Mouse (Mus musculus) lung, embryonic 14.5 days (tissue): ENCODE results near the gene Mrtfa. TPM values are rescaled to one million over a fixed set of nuclear protein-coding genes. Genes with fewer than 3 reads are reported as not detected.
A peak's percentile ranks its signal among the peaks of the same experiment; 100 is the strongest.

Experiments used
- ATAC-seq: fragments of 200-750 bp; cut with Nextera tagmentation; 2 replicates; pipeline ENCODE4 v1.8.0; 2017; ENCODE audit warnings: mild to moderate bottlenecking, moderate TSS enrichment, moderate library complexity; ENCODE audit not compliant: insufficient read depth
- DNase-seq: peaks from one replicate; pipeline ENCODE4 v3.0.0-alpha.2; 2015
- H3K27ac ChIP-seq: fragments of 300-500 bp; sonication (generic); 2 replicates; pipeline ENCODE4 v1.5.1; 2014; ENCODE audit warnings: low read depth, mild to moderate bottlenecking, moderate library complexity
- H3K27me3 ChIP-seq: fragments of 300-500 bp; sonication (generic); 2 replicates; pipeline ENCODE4 v1.6.1; 2014; ENCODE audit warnings: low read length, control low read depth; ENCODE audit not compliant: insufficient read depth
- H3K36me3 ChIP-seq: fragments of 300-500 bp; sonication (generic); 2 replicates; pipeline ENCODE4 v1.6.1; 2014; ENCODE audit warnings: control low read depth; ENCODE audit not compliant: insufficient read depth
- H3K4me1 ChIP-seq: fragments of 300-500 bp; sonication (generic); 2 replicates; pipeline ENCODE4 v1.6.1; 2014; ENCODE audit warnings: antibody characterized with exemption, control low read depth; ENCODE audit not compliant: insufficient read depth
- H3K4me2 ChIP-seq: fragments of 300-500 bp; sonication (generic); 2 replicates; pipeline ENCODE4 v1.6.1; 2014; ENCODE audit warnings: mild to moderate bottlenecking
- H3K4me3 ChIP-seq: fragments of 300-500 bp; sonication (generic); 2 replicates; pipeline ENCODE4 v1.5.1; 2014; ENCODE audit warnings: low read depth, low read length
- H3K9ac ChIP-seq: fragments of 300-500 bp; sonication (generic); 2 replicates; pipeline ENCODE4 v1.6.1; 2014
- H3K9me3 ChIP-seq: fragments of 300-500 bp; sonication (generic); 2 replicates; pipeline ENCODE4 v1.6.1; 2016; ENCODE audit warnings: low read depth, low read length, control low read depth
- CTCF ChIP-seq: IDR thresholded peaks from 2 replicates; pipeline ENCODE4 v1.5.1; 2016; ENCODE audit warnings: antibody characterized with exemption, low read depth
- WGBS: fragments of 180-500 bp; shearing (Covaris S2); extraction: QIAGEN DNeasy Blood & Tissue Kit; methylation state at CpG from one replicate; pipeline ENCODE4 v1.1.7; 2014; 5-methylcytosine and 5-hydroxymethylcytosine counted together
- polyA plus RNA-seq: library from polyadenylated mRNA; unstranded; fragments of >200 nt; fragmentation: Nextera tagmentation; extraction: Ambion mirVana; gene quantifications from 2 replicates; pipeline ENCODE4 v1.2.1, GENCODE M21; 2014

Mrtfa gene
- polyA plus RNA-seq, 1 experiment from 2014 or later, result 28.9 TPM

DNA sequence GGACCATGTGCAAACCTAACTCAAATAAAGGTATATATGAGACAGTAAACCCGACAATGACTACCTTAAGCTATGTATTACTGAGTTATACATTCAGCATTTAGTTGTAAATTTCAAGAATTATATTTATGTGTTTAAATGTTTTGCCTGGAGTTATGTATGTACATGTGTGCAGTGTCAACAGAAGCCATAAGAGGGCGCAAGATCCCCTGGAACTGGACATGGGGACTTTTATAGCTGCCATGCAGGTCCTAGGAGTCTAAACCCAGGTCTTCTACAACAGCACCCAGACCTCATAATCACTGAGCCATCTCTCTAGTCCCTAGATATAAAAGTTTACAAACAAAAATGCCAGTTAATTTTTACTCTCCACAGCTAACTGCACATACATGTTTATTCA, 117.8 kb downstream of the Mrtfa start:
- no peaks in the 10 kb centered on the region for H3K9me3 ChIP-seq
- no peaks in the 10 kb centered on the region for H3K36me3 ChIP-seq
- TF ChIP-seq CTCF, result peak; percentile 62
- H3K27ac ChIP-seq, result no peak overlapping the region
- 71% methylated on average over 2 of the region's 2 CpGs for WGBS
- ATAC-seq (no peak), DNase-seq (peak; percentile 68)
- H3K4me1 ChIP-seq, result no peaks in the 10 kb centered on the region
- no peak overlapping the region for H3K4me3 ChIP-seq
- no peak overlapping the region for H3K9ac ChIP-seq
- no peaks in the 10 kb centered on the region for H3K27me3 ChIP-seq
- H3K4me2 ChIP-seq, result no peak overlapping the region

DNA sequence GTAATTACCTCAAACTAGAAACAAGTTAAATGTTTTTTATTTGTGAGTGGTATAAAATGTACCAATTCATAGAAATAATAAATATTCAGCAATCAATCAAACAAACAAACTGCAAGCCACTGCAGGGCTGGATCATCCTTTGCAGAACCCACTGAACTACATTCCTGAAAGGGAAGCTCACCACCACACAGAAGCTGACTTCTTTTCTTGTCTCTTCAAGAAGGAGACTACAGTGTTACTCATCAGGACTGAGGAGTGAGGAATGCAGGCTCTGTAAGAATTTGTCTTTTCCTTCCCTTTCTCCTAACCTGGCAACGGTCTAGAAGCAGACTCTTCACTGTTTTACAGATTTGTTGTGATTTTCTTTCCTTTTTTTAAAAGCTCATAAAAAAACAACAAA, 120.1 kb downstream of the Mrtfa start:
- no peak for ATAC-seq
- no peaks in the 10 kb centered on the region for H3K9me3 ChIP-seq
- no peak for DNase-seq
- no peak overlapping the region for H3K27ac ChIP-seq
- H3K9ac ChIP-seq, result no peak overlapping the region
- no peak for TF ChIP-seq CTCF
- no peaks in the 10 kb centered on the region for H3K27me3 ChIP-seq
- H3K4me3 ChIP-seq, result no peak overlapping the region
- no peak overlapping the region for H3K4me2 ChIP-seq
- H3K4me1 ChIP-seq, result no peaks in the 10 kb centered on the region
- no peaks in the 10 kb centered on the region for H3K36me3 ChIP-seq
- WGBS, result 70% methylated on average over 1 of the region's 1 CpGs

DNA sequence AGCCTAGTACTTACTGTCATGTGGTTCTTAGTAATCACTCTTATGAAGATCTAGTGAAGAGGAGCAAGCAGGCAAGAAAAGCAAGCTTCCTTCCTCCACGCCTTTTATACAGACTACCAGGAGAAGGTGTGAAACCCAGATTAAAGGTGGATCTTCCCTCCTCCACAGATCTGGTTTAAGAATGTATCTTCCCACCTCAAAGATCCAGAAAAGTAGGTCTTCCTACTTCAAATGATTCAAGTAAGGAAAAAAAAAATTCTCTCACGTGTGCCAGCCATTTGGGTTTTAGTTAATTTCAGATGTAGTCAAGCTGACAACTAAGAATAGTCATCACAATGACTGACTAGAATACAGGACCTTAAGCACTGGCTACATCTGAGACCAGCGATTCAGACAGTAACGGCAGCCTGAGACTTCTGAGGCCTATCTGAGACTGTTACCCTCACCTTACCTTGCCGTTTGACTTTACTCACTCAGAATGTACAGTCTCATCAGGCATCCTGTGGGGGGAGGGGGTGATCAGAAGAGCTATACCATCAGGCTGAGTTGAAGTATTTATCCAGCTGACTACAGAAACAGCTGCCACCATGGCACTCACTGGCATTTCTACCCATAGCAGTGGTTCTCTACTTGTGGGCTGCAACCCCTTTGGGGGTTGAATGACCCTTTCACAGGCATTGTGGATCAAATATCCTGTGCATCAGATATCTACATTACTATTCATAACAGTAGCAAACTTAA, 121.7 kb downstream of the Mrtfa start:
- 90% methylated on average over 5 of the region's 5 CpGs for WGBS
- Histone ChIP-seq H3K4me1 (no peaks in the 10 kb centered on the region), H3K9ac (no peak overlapping the region), H3K36me3 (no peaks in the 10 kb centered on the region), H3K4me3 (no peak overlapping the region), H3K4me2 (no peak overlapping the region), H3K27me3 (no peaks in the 10 kb centered on the region), H3K27ac (no peak overlapping the region), H3K9me3 (no peaks in the 10 kb centered on the region)
- ATAC-seq (no peak), DNase-seq (no peak)
- no peak for TF ChIP-seq CTCF

DNA sequence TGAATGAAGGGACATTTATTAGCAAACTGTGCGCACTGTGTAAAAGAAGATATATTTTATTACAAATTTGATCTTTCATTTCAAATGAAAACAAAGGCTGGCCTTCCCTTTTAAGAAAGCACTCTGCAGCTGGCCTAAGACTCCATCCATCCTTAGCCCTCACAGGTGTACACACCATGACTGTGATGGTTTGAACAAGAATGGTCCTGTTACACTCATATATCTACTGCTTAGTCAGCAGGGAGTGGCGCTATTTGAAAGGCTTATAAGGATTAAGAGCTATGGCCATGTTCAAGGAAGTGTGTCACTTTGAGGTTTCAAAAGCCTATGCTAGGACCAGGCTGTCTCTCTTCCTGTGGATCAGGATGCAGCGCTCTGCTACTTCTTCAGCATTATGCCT, 122.8 kb downstream of the Mrtfa start:
- no peak for ATAC-seq
- no peak for DNase-seq
- no peaks in the 10 kb centered on the region for H3K27me3 ChIP-seq

DNA sequence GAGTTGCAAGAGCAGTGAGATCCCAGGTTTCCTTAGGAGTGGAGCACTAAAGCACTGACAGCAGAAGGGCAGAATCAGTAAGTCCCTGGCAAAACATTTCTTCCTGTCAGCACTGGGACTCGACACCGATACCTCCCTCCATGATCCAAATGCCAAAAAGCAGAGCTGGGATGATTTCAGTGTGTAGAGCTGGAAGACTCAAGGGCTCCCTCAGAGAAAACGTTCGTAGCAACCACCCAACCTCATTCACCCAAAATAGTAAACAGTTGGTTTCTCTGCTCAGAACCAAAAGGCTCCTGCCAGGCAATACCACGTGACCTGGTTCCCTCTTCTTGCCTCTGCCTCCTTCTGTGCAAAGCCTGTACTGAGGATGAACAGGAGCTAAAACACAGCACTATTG, 123.6 kb downstream of the Mrtfa start:
- Histone ChIP-seq H3K27ac (no peak overlapping the region), H3K4me1 (peaks cover 10% of the 10 kb centered on the region), H3K4me2 (no peak overlapping the region), H3K36me3 (no peaks in the 10 kb centered on the region), H3K9ac (no peak overlapping the region), H3K9me3 (no peaks in the 10 kb centered on the region), H3K27me3 (no peaks in the 10 kb centered on the region), H3K4me3 (no peak overlapping the region)
- ATAC-seq (no peak), DNase-seq (no peak)
- 55% methylated on average over 5 of the region's 5 CpGs for WGBS
- TF ChIP-seq CTCF, result no peak

More for the DNA sequence above, 122.8 kb downstream of the Mrtfa start:
- 92% methylated on average over 3 of the region's 3 CpGs for WGBS
- Histone ChIP-seq H3K9ac (no peak overlapping the region), H3K4me3 (no peak overlapping the region), H3K36me3 (no peaks in the 10 kb centered on the region), H3K4me2 (no peak overlapping the region), H3K9me3 (no peaks in the 10 kb centered on the region), H3K27ac (no peak overlapping the region), H3K4me1 (peaks cover 2% of the 10 kb centered on the region)
- TF ChIP-seq CTCF, result no peak

DNA sequence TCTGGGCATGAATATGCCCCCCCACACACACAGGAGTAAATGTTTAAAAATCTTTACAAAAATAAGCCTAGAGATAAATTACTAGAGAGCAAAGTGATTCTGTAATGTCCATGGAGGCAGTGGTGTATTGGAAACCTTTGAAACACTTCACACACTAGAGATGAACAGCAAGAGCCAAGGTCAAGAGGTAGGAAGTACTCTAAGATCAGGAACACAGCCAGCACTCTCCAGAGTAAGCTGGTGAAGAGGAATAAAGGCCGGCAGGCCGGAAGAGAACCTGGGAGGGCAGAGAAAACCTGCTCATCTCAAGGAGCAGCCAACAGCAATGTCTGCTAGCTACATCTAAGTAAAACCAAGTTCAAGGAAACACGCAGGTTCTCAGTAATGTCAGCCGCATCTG, 125.9 kb downstream of the Mrtfa start:
- 81% methylated on average over 4 of the region's 4 CpGs for WGBS
- no peak overlapping the region for H3K9ac ChIP-seq
- ATAC-seq (no peak), DNase-seq (no peak)
- H3K36me3 ChIP-seq, result no peaks in the 10 kb centered on the region
- no peaks in the 10 kb centered on the region for H3K9me3 ChIP-seq
- no peak for TF ChIP-seq CTCF
- H3K27me3 ChIP-seq, result no peaks in the 10 kb centered on the region
- H3K4me1 ChIP-seq, result peaks cover 12% of the 10 kb centered on the region
- H3K4me2 ChIP-seq, result no peak overlapping the region
- no peak overlapping the region for H3K4me3 ChIP-seq
- H3K27ac ChIP-seq, result no peak overlapping the region

DNA sequence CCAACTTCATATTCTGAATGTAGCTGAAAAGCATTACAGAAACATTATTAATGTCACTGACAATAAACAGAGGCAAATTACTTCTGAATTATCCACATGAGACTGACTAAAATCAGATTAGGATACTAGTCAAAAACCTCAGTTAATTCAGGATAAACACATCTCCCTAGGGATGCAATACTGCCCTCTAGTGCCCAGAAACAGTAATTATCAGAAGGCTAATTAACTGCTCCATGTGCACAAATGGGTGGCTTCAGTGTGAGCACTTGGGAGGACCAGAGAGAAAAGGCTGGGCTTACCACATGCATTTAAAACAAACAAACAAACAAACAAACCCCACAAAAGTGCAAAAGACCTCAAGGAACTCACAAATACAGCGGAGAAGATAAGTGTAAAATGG, 126.4 kb downstream of the Mrtfa start:
- WGBS, result 64% methylated on average over 1 of the region's 1 CpGs
- peak; percentile 85 for TF ChIP-seq CTCF
- no peak overlapping the region for H3K9ac ChIP-seq
- H3K27me3 ChIP-seq, result no peaks in the 10 kb centered on the region
- ATAC-seq, result no peak
- peaks cover 12% of the 10 kb centered on the region for H3K4me1 ChIP-seq
- no peak overlapping the region for H3K4me2 ChIP-seq
- no peaks in the 10 kb centered on the region for H3K36me3 ChIP-seq
- peak; percentile 85 for DNase-seq
- H3K4me3 ChIP-seq, result no peak overlapping the region
- no peak overlapping the region for H3K27ac ChIP-seq
- no peaks in the 10 kb centered on the region for H3K9me3 ChIP-seq
